Mouse (Mus musculus) cortical plate, adult 2 months (tissue): ENCODE data around the gene Rnf43.

ENCODE experiments used
- CTCF ChIP-seq: fragments of 200-500 bp; IDR thresholded peaks from 2 replicates; pipeline ENCODE4 v1.5.1; 2011; ENCODE audit warnings: mild to moderate bottlenecking, control low read depth, low read length; ENCODE audit not compliant: insufficient read depth; ENCODE audit errors: extremely low read depth
- POLR2A ChIP-seq: fragments of 200-500 bp; IDR thresholded peaks from 2 replicates; pipeline ENCODE4 v1.6.1; 2011; ENCODE audit warnings: mild to moderate bottlenecking, low read length, control low read depth; ENCODE audit not compliant: insufficient read depth; ENCODE audit errors: extremely low read depth

GRCm38 (mm10) chr11:87675606-87676005, 13.1 kb downstream of the Rnf43 start:
- no peak for TF ChIP-seq POLR2A
- TF ChIP-seq CTCF: no peak
